Mouse (Mus musculus) forebrain, embryonic 13.5 days (tissue): ENCODE results near the gene Pdlim1. TPM values are rescaled to one million over a fixed set of nuclear protein-coding genes. Genes with fewer than 3 reads are reported as not detected.

Experiments
- polyA plus RNA-seq: library from polyadenylated mRNA; unstranded; fragments of >200 nt; fragmentation: Nextera tagmentation; extraction: Ambion mirVana; gene quantifications from 2 replicates; pipeline ENCODE4 v1.2.1, GENCODE M21; 2015

Gene Pdlim1
- polyA plus RNA-seq, 1 experiment from 2014 or later: 38.5 TPM

Other genes with a start within 250 kb of the Pdlim1 start
- not detected in 2 replicates for gene Cyp2c54, start 198.0 kb downstream of the Pdlim1 start, polyA plus RNA-seq
- gene Cyp2c50, start 182.2 kb downstream of the Pdlim1 start, polyA plus RNA-seq: not detected in 2 replicates
- gene Cyp2c70, start 84.5 kb downstream of the Pdlim1 start, polyA plus RNA-seq: not detected in 2 replicates
- gene Sorbs1, start 241.9 kb upstream of the Pdlim1 start, polyA plus RNA-seq: 84.1 and 84.9 TPM in 2 replicates